Mouse (Mus musculus) liver, embryonic 16.5 days (tissue): Measurements from ENCODE around the gene Tradd. TPM values are rescaled to one million over a fixed set of nuclear protein-coding genes. Genes with fewer than 3 reads are reported as not detected.
A peak's percentile ranks its signal among the peaks of the same experiment; 100 is the strongest.

Source experiments
- ATAC-seq: fragments of 200-750 bp; cut with Nextera tagmentation; 2 replicates; pipeline ENCODE4 v1.8.0; 2017; ENCODE audit warnings: low read depth, mild to moderate bottlenecking, moderate number of reproducible peaks, moderate library complexity
- H3K27ac ChIP-seq: fragments of 300-500 bp; sonication (generic); 2 replicates; pipeline ENCODE4 v1.5.1; 2014; ENCODE audit warnings: mild to moderate bottlenecking, low read length
- H3K27me3 ChIP-seq: fragments of 300-500 bp; sonication (generic); 2 replicates; pipeline ENCODE4 v1.6.1; 2014; ENCODE audit warnings: low read depth, low read length, mixed read lengths; ENCODE audit not compliant: control insufficient read depth, insufficient read depth
- H3K36me3 ChIP-seq: fragments of 300-500 bp; sonication (generic); 2 replicates; pipeline ENCODE4 v1.6.1; 2014; ENCODE audit warnings: mild to moderate bottlenecking; ENCODE audit not compliant: control insufficient read depth, insufficient read depth
- H3K4me1 ChIP-seq: fragments of 300-500 bp; sonication (generic); 2 replicates; pipeline ENCODE4 v1.6.1; 2014; ENCODE audit warnings: low read depth, low read length, mixed read lengths; ENCODE audit not compliant: control insufficient read depth
- H3K4me2 ChIP-seq: fragments of 300-500 bp; sonication (generic); 2 replicates; pipeline ENCODE4 v1.6.1; 2014; ENCODE audit warnings: low read depth, low read length, mixed read lengths
- H3K4me3 ChIP-seq: fragments of 300-500 bp; sonication (generic); 2 replicates; pipeline ENCODE4 v1.5.1; 2014; ENCODE audit warnings: low read depth, mild to moderate bottlenecking, low read length
- H3K9ac ChIP-seq: fragments of 300-500 bp; sonication (generic); 2 replicates; pipeline ENCODE4 v1.6.1; 2014; ENCODE audit warnings: low read depth, low read length
- H3K9me3 ChIP-seq: fragments of 300-500 bp; sonication (generic); replicated peaks from 2 replicates; pipeline ENCODE4 v1.6.1; 2016; ENCODE audit warnings: low read length; ENCODE audit not compliant: control insufficient read depth
- WGBS: fragments of 180-500 bp; shearing (Covaris S2); extraction: QIAGEN DNeasy Blood & Tissue Kit; methylation state at CpG from one replicate; pipeline ENCODE4 v1.1.7; 2014; ENCODE audit not compliant: insufficient replicate concordance; 5-methylcytosine and 5-hydroxymethylcytosine counted together
- polyA plus RNA-seq: library from polyadenylated mRNA; unstranded; fragments of >200 nt; fragmentation: Nextera tagmentation; extraction: Ambion mirVana; gene quantifications from 2 replicates; pipeline ENCODE4 v1.2.1, GENCODE M21; 2015

Tradd gene
- polyA plus RNA-seq, 1 experiment from 2014 or later: 14.0 TPM

- H3K4me1 ChIP-seq: peaks cover 22% of the 10 kb centered on the region
- H3K9ac ChIP-seq: no peak within 1 kb of the TSS
- WGBS: under 1% methylated on average over 42 of the region's 42 CpGs
- H3K27me3 ChIP-seq: peaks cover 84% of the 10 kb centered on the region
- H3K9me3 ChIP-seq: no peaks in the 10 kb centered on the region
- H3K36me3 ChIP-seq: no peaks in the 10 kb centered on the region
- H3K4me3 ChIP-seq: peak within 1 kb of the TSS; percentile 45
- ATAC-seq: peak; percentile 53
- H3K27ac ChIP-seq: no peak within 1 kb of the TSS
- peak within 1 kb of the TSS; percentile 57 for H3K4me2 ChIP-seq
Measured at GRCm38 (mm10) chr8:105269461-105269947, 5.1 kb upstream of the Tradd start, which contains the start of gene Hsf4. Hsf4 (plus strand) TSS chr8:105269801.

GRCm38 (mm10) chr8:105269075-105269458, 4.7 kb upstream of the Tradd start:
- H3K9me3 ChIP-seq: no peaks in the 10 kb centered on the region
- WGBS: 8% methylated on average over 10 of the region's 10 CpGs
- no peak for ATAC-seq
- H3K4me2 ChIP-seq: peak overlapping the region; percentile 57
- H3K36me3 ChIP-seq: no peaks in the 10 kb centered on the region
- no peak overlapping the region for H3K27ac ChIP-seq
- H3K4me1 ChIP-seq: peaks cover 24% of the 10 kb centered on the region
- peak overlapping the region; percentile 45 for H3K4me3 ChIP-seq
- H3K9ac ChIP-seq: no peak overlapping the region
- peaks cover 79% of the 10 kb centered on the region for H3K27me3 ChIP-seq

- no peak overlapping the region for H3K9ac ChIP-seq
- peaks cover 74% of the 10 kb centered on the region for H3K27me3 ChIP-seq
- ATAC-seq: no peak
- H3K4me1 ChIP-seq: peaks cover 29% of the 10 kb centered on the region
- WGBS: 5% methylated on average over 65 of the region's 65 CpGs
- H3K4me2 ChIP-seq: peak overlapping the region; percentile 57
- no peak overlapping the region for H3K27ac ChIP-seq
- no peaks in the 10 kb centered on the region for H3K36me3 ChIP-seq
- H3K9me3 ChIP-seq: no peaks in the 10 kb centered on the region
- H3K4me3 ChIP-seq: peak overlapping the region; percentile 35
Measured at GRCm38 (mm10) chr8:105268342-105269074, 4.1 kb upstream of the Tradd start.

- no peaks in the 10 kb centered on the region for H3K9me3 ChIP-seq
- H3K4me2 ChIP-seq: no peak overlapping the region
- H3K27ac ChIP-seq: no peak overlapping the region
- peaks cover 35% of the 10 kb centered on the region for H3K4me1 ChIP-seq
- H3K9ac ChIP-seq: no peak overlapping the region
- peaks cover 65% of the 10 kb centered on the region for H3K27me3 ChIP-seq
- WGBS: 30% methylated on average over 13 of the region's 13 CpGs
- H3K36me3 ChIP-seq: no peaks in the 10 kb centered on the region
- no peak overlapping the region for H3K4me3 ChIP-seq
- no peak for ATAC-seq
Measured at GRCm38 (mm10) chr8:105266775-105267174, 2.4 kb upstream of the Tradd start.

- no peak for ATAC-seq
- H3K27ac ChIP-seq: no peak overlapping the region
- peaks cover 37% of the 10 kb centered on the region for H3K4me1 ChIP-seq
- 8% methylated on average over 10 of the region's 10 CpGs for WGBS
- peak overlapping the region; percentile 79 for H3K4me3 ChIP-seq
- peak overlapping the region; percentile 88 for H3K4me2 ChIP-seq
- no peaks in the 10 kb centered on the region for H3K36me3 ChIP-seq
- peak overlapping the region; percentile 84 for H3K9ac ChIP-seq
- H3K27me3 ChIP-seq: peaks cover 48% of the 10 kb centered on the region
- H3K9me3 ChIP-seq: no peaks in the 10 kb centered on the region
Measured at GRCm38 (mm10) chr8:105265128-105265527, 719 bp upstream of the Tradd start.

- H3K4me3 ChIP-seq: peak overlapping the region; percentile 79
- ATAC-seq: no peak
- peaks cover 47% of the 10 kb centered on the region for H3K27me3 ChIP-seq
- no peaks in the 10 kb centered on the region for H3K36me3 ChIP-seq
- peak overlapping the region; percentile 88 for H3K4me2 ChIP-seq
- H3K27ac ChIP-seq: no peak overlapping the region
- H3K9me3 ChIP-seq: no peaks in the 10 kb centered on the region
- 41% methylated on average over 16 of the region's 16 CpGs for WGBS
- no peak overlapping the region; the same call in 1 of the 2 replicates for H3K9ac ChIP-seq
- H3K4me1 ChIP-seq: peaks cover 37% of the 10 kb centered on the region
Measured at GRCm38 (mm10) chr8:105263244-105263912, 1.0 kb downstream of the Tradd start.

GRCm38 (mm10) chr8:105261326-105261980, 3.0 kb downstream of the Tradd start:
- no peaks in the 10 kb centered on the region for H3K36me3 ChIP-seq
- peaks cover 37% of the 10 kb centered on the region for H3K4me1 ChIP-seq
- H3K9ac ChIP-seq: no peak overlapping the region
- H3K4me2 ChIP-seq: no peak overlapping the region
- no peak for ATAC-seq
- 64% methylated on average over 12 of the region's 12 CpGs for WGBS
- no peaks in the 10 kb centered on the region for H3K9me3 ChIP-seq
- H3K27ac ChIP-seq: no peak overlapping the region
- no peak overlapping the region for H3K4me3 ChIP-seq
- peaks cover 32% of the 10 kb centered on the region for H3K27me3 ChIP-seq

GRCm38 (mm10) chr8:105260371-105261099, 3.9 kb downstream of the Tradd start:
- Histone ChIP-seq H3K9me3 (no peaks in the 10 kb centered on the region), H3K4me3 (no peak overlapping the region), H3K36me3 (no peaks in the 10 kb centered on the region), H3K27me3 (peaks cover 27% of the 10 kb centered on the region), H3K9ac (no peak overlapping the region), H3K4me1 (peaks cover 40% of the 10 kb centered on the region), H3K4me2 (no peak overlapping the region), H3K27ac (no peak overlapping the region)
- ATAC-seq: no peak
- WGBS: 71% methylated on average over 7 of the region's 7 CpGs
